Mouse (Mus musculus): Measurements from ENCODE around the gene Nrip1. TPM values are rescaled to one million over a fixed set of nuclear protein-coding genes. Genes with fewer than 3 reads are reported as not detected.

Gene Nrip1
- total RNA-seq, 2 experiments from 2014 or later, result 75.5 to 93.1 TPM

DNA sequence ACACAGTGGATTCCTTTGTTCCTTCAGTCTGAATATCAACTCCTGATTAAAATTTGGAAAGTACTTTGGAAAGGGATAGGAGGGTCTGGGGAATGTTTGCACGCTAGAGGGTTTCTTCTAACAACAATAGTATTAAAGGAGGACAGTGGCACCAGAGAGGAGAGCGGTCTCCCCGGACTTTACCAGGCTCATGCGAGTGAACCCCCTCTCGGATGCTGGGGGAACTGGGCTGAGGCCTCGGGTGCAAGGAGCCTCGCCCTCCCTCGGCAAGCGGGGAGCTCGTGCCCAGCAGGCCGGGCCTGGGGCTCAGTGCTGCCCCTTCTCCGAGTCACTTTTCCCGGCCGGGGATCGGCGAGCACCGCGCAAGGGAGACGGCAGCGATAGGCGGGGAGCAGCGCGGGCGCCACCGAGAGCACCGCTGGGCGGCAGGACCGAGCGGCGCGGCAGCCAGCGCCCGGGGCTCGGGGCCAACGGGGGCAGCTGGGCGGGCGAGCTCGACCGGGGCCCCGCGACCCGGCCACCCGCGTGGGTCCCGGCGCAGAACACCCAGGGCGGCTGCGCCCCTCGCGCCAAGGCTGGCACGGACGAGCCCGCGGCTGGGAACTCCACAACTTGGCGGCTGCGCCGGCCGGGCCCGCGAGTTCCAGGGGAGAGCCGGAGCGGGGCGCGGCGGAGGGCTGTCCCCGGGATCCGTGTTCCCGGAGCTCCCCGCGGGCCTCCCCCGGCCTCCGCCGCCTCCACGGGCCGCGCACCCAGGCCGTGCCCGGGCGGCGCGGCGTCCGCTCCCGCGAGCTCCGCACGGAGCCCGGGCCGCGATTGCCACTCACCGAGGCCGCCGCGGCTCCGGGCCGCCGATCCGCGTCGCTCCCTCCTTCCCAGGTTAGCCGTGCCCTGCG is 1.3 kb downstream of the Nrip1 start:
- peak; percentile 70 to 72 for DNase-seq (ENCODE audit: low spot score in 2 of 2)

DNA sequence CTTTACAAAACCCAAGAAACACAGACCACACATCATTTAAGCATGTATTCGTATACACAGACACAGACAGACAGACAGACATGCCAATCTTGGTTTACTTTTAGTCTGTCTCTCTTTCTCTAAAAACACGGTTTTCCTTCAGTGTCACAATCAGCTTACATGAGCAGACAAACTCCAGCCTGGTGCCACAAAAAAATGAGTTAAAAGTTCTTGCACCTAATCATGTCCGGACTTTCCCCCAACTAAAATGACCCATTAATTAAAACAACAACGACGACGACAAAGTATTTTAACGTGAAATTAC is 2.1 kb downstream of the Nrip1 start:
- no peak for DNase-seq (ENCODE audit: low spot score in 2 of 2)

DNA sequence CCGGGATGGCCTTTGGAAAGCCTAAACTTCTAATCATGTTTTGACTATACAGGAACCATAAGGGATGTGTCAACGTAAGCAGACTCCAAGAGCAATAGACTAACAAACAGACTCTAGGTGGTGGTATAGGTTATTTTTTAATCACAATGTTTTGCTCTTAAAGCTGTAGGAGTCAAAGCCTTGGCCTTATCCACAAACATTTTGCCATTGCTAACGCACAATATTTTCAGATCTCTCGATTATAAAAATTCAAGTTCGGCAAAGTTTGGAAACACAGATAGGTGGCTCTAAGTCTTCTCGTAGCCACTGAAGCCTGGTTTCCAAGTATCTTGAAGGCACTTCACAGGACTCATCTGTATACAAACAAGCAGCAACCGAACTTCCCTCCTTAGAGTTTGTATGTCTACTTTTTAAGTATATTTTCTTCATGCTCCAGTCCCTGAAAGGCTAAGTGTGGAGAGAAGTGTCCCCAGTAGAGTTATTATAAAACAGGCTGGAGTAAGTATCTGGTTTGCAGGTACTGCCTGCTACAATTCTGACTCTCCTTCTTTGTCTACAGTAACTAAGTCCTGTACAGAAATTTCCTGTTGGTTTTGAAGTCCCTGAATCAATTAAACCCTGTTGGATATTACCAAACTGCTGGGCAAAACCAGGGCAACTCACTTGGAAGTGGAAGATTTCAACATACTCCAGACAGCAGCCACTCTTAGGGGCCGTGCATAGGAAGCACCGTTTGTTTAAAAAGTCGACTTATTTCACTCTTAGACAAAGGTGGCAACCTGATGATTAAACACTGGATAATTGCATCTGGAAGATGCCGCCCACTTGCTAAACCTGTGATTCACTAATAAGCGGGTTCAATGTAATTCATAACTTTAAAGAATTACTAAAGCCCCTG is 2.7 kb downstream of the Nrip1 start:
- DNase-seq (ENCODE audit: low spot score in 2 of 2), result no peak

GRCm38 (mm10) chr16:76370041-76370715 is 3.4 kb downstream of the Nrip1 start:
- peak in 1 of 2 experiments; percentile 41 for DNase-seq (ENCODE audit: low spot score in 2 of 2)

DNA sequence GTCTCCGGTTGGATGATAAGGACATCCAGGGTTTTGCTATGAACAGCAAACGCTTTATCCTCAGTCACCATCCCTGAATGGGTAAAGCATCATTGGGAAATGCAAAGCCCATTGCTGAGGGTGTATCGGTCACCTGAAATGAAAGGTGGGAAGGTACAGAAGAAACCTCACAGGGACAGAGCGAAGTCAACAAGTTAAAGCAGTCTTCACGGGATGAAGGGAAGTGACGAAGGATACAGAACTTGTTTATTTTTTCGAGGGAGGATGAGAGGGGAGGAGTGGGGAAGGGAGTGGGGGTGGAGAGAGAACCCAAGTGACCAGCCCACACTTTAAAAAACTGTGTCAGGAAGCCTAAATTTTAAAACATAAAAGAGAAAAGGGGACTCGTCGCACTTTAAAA is 4.4 kb downstream of the Nrip1 start:
- no peak for DNase-seq (ENCODE audit: low spot score in 2 of 2)

- no peak for DNase-seq (ENCODE audit: low spot score in 2 of 2)
Observed at GRCm38 (mm10) chr16:76367261-76367908, 6.2 kb downstream of the Nrip1 start.

DNA sequence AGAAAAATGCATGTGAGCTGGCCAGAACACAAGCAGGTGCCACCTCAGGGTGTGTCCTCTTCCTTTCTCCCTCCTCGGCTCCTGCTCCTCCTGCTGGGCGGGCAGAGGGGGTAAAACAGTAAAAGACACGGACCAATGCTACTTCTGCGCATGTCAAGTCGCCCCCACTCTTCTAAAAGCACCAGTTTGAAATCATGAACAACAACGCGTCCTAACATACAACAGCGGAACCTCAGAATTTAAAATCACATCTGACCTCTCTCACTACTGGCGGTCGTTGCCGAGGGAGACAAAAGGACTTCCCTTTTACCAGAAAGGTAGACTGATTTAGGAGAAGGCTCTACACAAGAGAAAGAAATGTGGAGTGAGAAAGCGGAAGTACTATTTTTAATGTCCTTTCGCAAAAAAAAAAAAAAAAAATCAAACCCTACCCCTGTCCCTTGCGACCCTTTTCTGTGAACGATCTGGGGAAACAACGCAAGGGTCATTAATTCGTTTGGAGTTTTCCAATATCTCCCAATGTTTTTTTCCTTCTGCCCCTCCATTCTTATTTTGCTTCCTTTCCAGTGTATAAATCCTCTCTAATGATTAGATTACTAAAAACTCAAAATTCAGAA is 7.7 kb downstream of the Nrip1 start:
- DNase-seq (ENCODE audit: low spot score in 2 of 2), result no peak

- DNase-seq (ENCODE audit: low spot score in 2 of 2), result no peak
Observed at GRCm38 (mm10) chr16:76365237-76365636, 8.4 kb downstream of the Nrip1 start.

DNA sequence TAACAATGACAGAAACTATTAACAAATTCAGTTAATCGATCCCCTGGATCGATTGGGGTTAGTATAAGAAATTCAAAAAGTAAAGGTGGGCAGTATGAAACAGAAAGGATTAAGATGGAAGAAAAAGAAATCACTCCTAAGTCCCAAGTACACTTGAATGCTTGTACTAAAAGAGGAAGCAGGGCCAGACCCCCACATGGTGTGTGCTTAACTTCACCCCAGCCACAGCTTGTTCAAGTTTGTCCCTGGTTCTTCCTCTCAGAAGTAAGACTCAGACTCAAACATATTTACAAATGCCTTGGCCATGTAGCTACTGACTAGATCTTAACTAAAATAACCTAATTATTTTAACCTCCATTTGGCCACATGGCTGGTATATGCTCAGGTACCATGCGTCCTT is 10.0 kb downstream of the Nrip1 start:
- no peak for DNase-seq (ENCODE audit: low spot score in 2 of 2)

DNA sequence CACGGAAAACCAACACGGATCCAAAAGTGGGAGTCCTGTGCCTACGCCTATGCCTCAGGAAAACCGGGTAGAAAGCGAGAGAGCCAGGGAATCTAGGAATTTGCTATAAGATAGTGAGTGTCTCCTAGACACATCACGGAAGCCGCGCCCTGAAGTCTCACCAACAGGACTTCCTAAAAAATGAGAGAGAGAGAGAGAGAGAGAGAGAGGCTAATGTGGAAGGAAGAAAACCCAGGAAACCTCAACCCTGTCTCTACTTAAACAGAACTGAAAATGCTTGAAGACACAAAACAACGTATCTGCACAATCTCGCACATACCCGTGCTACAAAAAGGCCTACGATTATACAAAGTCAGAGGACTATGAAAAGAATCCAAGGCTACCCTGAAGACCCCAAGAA is 10.6 kb downstream of the Nrip1 start:
- DNase-seq (ENCODE audit: low spot score in 2 of 2), result no peak

- no peak for DNase-seq (ENCODE audit: low spot score in 2 of 2)
Observed at GRCm38 (mm10) chr16:76360441-76360840, 13.2 kb downstream of the Nrip1 start.

- DNase-seq (ENCODE audit: low spot score in 2 of 2), result no peak
Observed at GRCm38 (mm10) chr16:76358757-76359156, 14.9 kb downstream of the Nrip1 start.

DNA sequence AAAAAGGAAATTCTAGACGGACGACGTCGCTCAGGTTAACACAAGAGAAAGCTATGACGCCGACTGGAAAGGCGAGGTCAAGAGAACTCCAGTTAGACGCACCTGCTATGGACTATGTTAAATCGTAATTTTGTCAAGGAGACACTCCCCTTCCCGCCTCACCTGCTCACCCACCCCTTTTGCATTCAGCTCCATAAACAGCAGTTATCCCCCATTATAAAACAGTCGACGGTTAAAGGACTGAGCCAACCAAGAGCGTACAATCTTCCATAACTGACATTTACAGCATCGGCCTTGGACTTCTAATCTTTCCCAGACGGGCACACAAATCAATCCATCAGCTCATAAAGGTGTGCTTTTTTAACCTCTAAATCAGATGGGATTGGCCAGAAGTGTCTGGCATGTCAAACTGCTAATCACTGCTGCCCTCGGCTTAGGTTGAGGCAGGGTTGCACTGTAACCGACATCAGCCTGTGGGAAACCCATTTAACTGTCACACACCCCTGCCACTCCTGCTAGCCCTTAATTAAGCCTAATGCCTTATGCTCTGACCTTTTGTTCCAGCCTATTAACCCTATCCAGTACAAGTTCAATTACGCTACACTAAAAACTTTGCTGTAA is 15.4 kb downstream of the Nrip1 start:
- DNase-seq (ENCODE audit: low spot score in 2 of 2), result no peak

- DNase-seq (ENCODE audit: low spot score in 2 of 2), result no peak
Observed at GRCm38 (mm10) chr16:76357155-76357554, 16.5 kb downstream of the Nrip1 start.

DNA sequence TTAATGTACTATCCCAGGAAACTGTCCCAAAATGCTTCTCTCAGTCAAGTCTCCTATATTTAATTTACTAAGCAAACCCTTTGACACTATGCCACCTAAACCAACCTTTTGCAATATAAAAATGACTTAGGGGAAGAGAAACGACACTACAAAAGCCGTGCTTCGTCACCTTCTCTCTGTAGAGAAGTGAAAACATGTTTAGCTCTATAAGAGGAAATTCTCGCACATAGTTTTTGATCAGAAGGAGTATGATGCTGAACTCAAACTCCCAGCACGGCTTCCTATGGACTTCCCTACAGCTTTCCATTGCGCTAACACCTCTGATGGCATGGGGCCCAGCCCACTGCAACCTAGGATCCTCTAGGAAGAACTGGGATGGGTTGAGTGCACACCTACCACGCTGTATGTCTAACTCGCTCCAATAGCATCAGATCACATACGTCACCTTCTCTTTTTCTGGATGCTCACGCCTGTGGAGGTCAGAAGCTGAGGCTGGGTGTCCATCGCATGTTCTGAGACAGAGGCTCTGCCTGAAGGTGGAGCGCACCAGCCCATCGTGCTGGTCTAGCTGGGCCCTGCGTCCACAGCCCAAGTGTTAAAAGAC is 17.6 kb downstream of the Nrip1 start:
- DNase-seq (ENCODE audit: low spot score in 2 of 2), result no peak

DNA sequence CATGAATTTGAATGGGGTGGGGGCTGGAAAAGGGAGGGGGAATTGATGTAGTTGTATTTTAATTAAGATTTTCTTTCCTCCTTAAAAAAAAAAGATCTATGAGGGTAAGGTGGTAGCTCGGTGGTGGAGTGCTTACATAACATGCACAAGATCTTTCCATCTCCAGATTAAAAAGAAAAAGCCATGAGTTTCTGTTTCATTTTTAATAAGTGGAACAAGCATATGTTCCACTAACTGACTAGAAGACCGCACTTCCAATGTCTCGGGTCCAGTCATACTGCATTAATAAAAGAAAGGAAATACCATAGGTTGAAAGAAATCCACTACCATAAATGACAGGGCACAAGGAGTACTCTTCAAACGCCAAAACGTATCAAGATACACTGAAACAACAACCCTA is 18.4 kb downstream of the Nrip1 start:
- DNase-seq (ENCODE audit: low spot score in 2 of 2), result no peak

- DNase-seq (ENCODE audit: low spot score in 2 of 2), result no peak
Observed at GRCm38 (mm10) chr16:76354841-76355240, 18.8 kb downstream of the Nrip1 start.

DNA sequence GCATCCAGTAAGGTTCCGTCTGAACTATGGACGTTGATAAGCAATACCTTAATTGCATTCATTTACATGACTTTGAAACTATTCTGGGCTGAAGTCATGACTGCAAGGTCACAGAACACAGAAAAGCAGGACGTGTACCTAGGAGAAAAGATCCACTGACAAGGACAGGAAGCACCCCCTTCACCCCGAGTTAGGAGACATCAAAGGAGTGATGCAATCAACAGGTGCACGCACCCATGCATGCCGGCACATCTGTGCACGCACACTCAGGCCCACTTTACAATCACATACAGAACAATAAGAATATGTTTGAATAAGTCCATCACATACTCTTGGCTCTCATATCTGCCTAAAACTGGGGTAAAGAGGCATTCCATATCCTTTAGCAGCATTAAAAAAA is 19.3 kb downstream of the Nrip1 start:
- no peak for DNase-seq (ENCODE audit: low spot score in 2 of 2)

GRCm38 (mm10) chr16:76350922-76351321 is 22.7 kb downstream of the Nrip1 start:
- DNase-seq (ENCODE audit: low spot score in 2 of 2), result no peak

DNA sequence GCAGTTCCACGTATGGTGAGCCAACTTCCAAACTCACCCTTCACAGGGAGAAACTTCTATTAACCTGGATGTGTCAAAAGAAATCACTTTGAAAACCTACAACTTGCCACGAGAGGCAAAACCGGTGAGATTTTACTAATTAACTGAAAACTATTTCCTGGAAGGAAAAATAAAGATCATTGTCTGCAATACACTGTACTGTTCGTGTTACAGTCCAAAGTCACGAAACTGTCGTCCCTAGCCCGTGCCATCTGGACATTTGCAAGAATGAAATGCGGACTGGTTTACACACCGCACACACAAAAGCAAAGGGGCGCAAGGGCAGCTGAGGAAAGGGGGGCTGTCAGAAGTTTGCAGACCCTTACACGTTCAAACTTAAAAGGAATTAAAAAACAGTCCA is 24.6 kb downstream of the Nrip1 start:
- no peak for DNase-seq (ENCODE audit: low spot score in 2 of 2)

Measured in adrenal gland, adult 18-20 months (tissue).